Mouse (Mus musculus) cerebellum, adult 9-11 months (tissue): ENCODE results near the gene Krt27.
A peak's percentile ranks its signal among the peaks of the same experiment; 100 is the strongest.

ENCODE experiments used
- DNase-seq: peaks from one replicate; pipeline ENCODE4 v3.0.0; 2022

Gene Krt27

GRCm38 (mm10) chr11:99351004-99351403 is at the start of gene Krt27:
Gene Krt27, minus strand, starts transcription at chr11:99351104.
- DNase-seq = no peak

GRCm38 (mm10) chr11:99399956-99400549 is 49.1 kb upstream of the Krt27 start:
- DNase-seq = no peak

GRCm38 (mm10) chr11:99398832-99399231 is 47.9 kb upstream of the Krt27 start:
- DNase-seq = no peak

- DNase-seq = no peak
Measured at GRCm38 (mm10) chr11:99398084-99398483, 47.2 kb upstream of the Krt27 start.

- no peak for DNase-seq
Measured at GRCm38 (mm10) chr11:99396661-99397060, 45.8 kb upstream of the Krt27 start.

GRCm38 (mm10) chr11:99396034-99396433 is 45.1 kb upstream of the Krt27 start:
- no peak for DNase-seq

- no peak for DNase-seq
Measured at GRCm38 (mm10) chr11:99392492-99392891, 41.6 kb upstream of the Krt27 start.

- DNase-seq = no peak
Measured at GRCm38 (mm10) chr11:99391375-99391774, 40.5 kb upstream of the Krt27 start.

- no peak for DNase-seq
Measured at GRCm38 (mm10) chr11:99390866-99391265, 40.0 kb upstream of the Krt27 start.

- DNase-seq = no peak
Measured at GRCm38 (mm10) chr11:99389264-99389663, 38.4 kb upstream of the Krt27 start, which contains the start of gene Krt10. Gene Krt10, minus strand, starts transcription at chr11:99389364.

GRCm38 (mm10) chr11:99388661-99389060 is 37.8 kb upstream of the Krt27 start:
- DNase-seq = no peak

GRCm38 (mm10) chr11:99385813-99386721 is 35.2 kb upstream of the Krt27 start:
- peak; percentile 93 for DNase-seq

GRCm38 (mm10) chr11:99379568-99379967 is 28.7 kb upstream of the Krt27 start:
- peak; percentile 52 for DNase-seq

GRCm38 (mm10) chr11:99374803-99375202 is 23.9 kb upstream of the Krt27 start, which contains the start of gene Krt28:
Gene Krt28, minus strand, starts transcription at chr11:99374903.
- DNase-seq = no peak

- peak; percentile 59 for DNase-seq
Measured at GRCm38 (mm10) chr11:99369853-99370451, 19.0 kb upstream of the Krt27 start.

GRCm38 (mm10) chr11:99369229-99369628 is 18.3 kb upstream of the Krt27 start:
- no peak for DNase-seq

GRCm38 (mm10) chr11:99366791-99367190 is 15.9 kb upstream of the Krt27 start:
- DNase-seq = no peak

GRCm38 (mm10) chr11:99364412-99364811 is 13.5 kb upstream of the Krt27 start:
- DNase-seq = no peak

GRCm38 (mm10) chr11:99361423-99361822 is 10.5 kb upstream of the Krt27 start:
- no peak for DNase-seq

GRCm38 (mm10) chr11:99339299-99339847 is 11.5 kb downstream of the Krt27 start:
- DNase-seq = no peak

GRCm38 (mm10) chr11:99337866-99338265 is 13.0 kb downstream of the Krt27 start, which contains the start of gene Krt26:
Gene Krt26, minus strand, starts transcription at chr11:99337966.
- DNase-seq = no peak

GRCm38 (mm10) chr11:99333426-99333825 is 17.5 kb downstream of the Krt27 start:
- DNase-seq = no peak

GRCm38 (mm10) chr11:99329655-99330054 is 21.2 kb downstream of the Krt27 start:
- DNase-seq = no peak
